Mouse (Mus musculus) heart, postnatal 4 days (tissue): ENCODE data around the gene A630089N07Rik. TPM values are rescaled to one million over a fixed set of nuclear protein-coding genes. Genes with fewer than 3 reads are reported as not detected.
"Not testable (repeated sequence)": the region's sequence is repeated elsewhere in the genome, so short reads cannot be mapped to it uniquely, and the experiment has no call there.

Experiments
- DNase-seq: peaks from one replicate; pipeline ENCODE4 v3.0.0; 2021
- total RNA-seq, 2 experiments: library from RNA; stranded (reverse); gene quantifications; 2 replicates each; pipeline ENCODE4 v1.2.3; 2021

The A630089N07Rik gene
- total RNA-seq: 1 to 10 TPM; 4.4 to 5.0 TPM

GRCm38 (mm10) chr16:98081889-98082818 is at the start of gene A630089N07Rik:
A630089N07Rik (minus strand) TSS chr16:98082450.
- peak; percentile 84 for DNase-seq

GRCm38 (mm10) chr16:98107109-98107508 is 24.9 kb upstream of the A630089N07Rik start:
- no peak for DNase-seq

- not testable (repeated sequence) for DNase-seq
These were observed 731 bp downstream of the A630089N07Rik start for GRCm38 (mm10) chr16:98081550-98081888.

DNA sequence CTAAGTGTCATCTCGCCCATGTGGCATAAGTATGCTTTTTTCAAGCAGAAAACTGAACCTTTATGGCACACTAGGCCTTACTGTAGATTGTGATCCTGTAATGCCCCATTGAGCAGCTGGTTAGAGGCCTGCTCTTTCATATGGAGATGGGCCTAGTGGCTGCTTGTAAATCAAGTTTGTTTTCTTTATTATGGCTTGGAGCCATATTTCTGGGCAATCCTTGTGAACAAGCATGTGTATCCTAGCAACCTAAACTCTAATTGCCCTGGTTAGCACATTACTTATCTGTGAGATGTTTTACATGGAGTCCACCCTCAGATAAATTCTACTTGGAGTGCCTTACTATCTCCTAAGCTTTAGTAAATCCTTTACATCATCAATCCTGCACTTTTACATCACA is 1.1 kb downstream of the A630089N07Rik start:
- DNase-seq: not testable (repeated sequence)

DNA sequence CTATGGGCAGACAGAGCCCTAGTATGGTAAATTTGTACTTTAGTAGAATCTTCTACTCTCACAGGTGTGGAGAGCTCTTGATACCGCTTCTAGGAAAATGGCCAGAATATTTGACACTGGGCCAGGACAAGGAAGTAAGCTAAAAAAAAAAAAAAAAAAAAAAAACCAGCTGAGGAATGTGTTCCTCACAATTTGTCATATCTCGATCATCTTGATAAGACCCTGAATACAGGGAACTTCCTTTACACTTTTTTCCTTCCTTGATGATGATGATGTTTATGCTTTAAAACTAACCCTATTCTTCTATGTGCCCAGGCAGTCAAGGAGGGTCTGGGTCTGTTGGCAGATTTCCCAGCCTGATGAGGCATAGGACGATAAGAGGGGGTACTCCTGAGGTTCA is 2.9 kb downstream of the A630089N07Rik start:
- not testable (repeated sequence) for DNase-seq

GRCm38 (mm10) chr16:98041676-98042075 is 40.6 kb downstream of the A630089N07Rik start:
- DNase-seq: peak; percentile 8

DNA sequence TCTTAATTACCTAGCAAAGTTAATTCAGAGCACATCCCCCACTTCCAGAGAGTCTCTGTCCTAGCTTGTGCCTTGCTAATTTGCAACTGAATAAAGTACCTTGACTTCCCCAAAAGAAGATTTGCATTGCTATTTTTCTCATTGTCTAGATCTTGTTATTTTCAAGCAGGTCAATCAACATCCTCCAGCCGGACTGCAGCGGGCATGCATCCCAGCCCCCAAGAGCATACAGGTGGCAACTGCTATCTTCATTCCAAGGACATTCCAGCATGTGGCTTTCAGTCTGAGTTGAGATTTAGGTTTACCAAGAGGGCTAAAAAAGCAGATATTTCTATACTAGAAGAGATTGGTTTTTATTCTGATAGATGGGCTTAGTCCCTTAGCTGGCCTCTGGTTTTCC is 47.3 kb downstream of the A630089N07Rik start:
- DNase-seq: not testable (repeated sequence)

DNA sequence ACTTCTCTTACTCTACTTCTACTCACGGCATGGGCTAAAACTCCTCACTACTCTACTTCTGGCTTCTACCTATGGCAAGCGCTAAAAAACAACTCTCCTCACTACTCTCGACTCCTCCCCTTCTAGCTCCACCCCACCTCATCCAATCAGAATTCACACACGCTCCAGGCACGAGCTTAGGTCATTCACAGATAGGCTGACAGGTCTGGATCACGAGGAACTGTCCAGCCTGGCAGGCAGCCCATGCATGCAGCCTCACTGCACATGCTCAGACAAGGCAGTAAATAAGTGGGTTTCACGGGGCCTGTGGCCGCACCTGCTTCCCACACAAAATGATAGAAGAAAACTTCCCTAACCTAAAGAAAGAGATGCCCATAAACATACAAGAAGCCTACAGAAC is 56.1 kb downstream of the A630089N07Rik start:
- not testable (repeated sequence) for DNase-seq

GRCm38 (mm10) chr16:98022657-98023345 is 59.4 kb downstream of the A630089N07Rik start:
- no peak for DNase-seq

DNA sequence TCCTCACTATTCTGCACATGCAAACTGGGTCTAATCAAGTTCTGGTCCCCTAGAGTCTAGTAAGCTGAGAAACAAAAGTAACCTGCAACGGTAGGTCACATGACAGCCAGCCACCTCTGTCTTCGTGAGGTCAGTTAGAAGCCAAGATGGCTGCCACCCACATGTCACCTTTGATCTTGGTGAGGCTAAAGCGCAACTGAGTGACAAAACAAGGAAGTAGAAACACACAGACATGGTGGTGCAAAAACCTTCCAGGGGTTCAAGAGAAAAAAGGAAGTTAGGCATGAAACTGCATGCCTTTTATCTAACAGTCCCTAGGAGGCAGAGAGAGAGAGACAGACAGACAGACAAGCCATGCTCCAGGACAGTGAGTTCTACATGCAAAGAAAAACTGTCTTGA is 60.2 kb downstream of the A630089N07Rik start:
- no peak for DNase-seq

DNA sequence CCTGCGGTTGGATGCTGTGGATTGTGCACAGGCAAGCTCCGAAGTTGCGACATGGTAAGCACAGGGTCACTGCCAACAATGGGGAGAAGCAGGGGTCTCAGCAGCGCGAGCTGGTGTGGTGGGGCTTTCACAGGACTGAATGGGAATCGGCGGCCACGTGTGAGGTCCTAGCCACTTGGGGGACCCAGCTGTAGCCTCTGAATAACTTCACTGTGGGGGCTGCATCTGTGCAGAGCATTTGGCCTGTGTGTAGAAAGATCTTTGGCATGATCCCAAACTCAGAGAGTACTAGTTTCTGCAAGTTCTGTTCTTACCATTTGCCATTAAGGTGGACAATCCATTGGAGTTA is 84.9 kb downstream of the A630089N07Rik start:
- DNase-seq: not testable (repeated sequence)

- DNase-seq: peak; percentile 84
These were observed 85.5 kb downstream of the A630089N07Rik start, which contains the start of gene B230307C23Rik for GRCm38 (mm10) chr16:97996616-97997382. B230307C23Rik (plus strand) TSS chr16:97997315.

DNA sequence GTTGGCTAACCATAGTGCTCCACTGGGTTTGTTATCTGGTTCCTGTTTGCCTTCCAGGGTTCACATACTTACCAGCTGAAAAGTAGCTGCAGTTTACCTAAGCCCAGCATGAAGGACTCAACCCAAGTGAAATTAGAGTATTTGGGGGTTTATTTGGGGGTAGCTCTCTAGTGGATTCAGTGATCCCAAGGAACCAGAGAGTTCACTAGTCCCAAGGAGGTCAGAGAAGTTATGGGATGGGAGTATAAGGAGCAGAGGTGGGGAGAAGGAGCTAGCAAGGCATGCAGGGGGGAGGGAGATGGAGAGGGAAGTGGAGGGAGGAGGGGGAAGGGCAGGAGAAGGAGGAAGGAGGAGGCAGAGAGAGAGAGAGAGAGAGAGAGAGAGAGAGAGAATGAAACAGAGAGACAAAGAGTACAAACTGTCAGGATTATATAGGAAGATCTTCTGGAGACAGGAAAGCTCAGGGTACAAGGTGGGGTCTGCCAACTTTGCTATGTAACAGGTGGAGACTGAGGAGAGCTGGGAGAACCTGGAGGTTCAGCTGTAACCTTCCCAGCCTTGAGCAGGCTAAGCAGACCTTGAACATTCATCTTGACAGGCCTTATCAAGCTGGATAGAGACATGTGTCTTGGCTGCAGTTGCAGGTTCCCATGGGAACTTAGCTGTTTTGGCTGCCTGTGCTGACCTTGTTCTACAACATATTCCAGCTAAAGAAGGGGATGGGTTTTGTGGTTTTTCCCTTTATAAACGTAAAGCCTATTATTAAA is 86.2 kb downstream of the A630089N07Rik start:
- DNase-seq: peak; percentile 64

GRCm38 (mm10) chr16:97992477-97992876 is 89.8 kb downstream of the A630089N07Rik start:
- not testable (repeated sequence) for DNase-seq

GRCm38 (mm10) chr16:97991517-97991916 is 90.7 kb downstream of the A630089N07Rik start:
- no peak for DNase-seq

- DNase-seq: no peak
These were observed 97.7 kb downstream of the A630089N07Rik start for GRCm38 (mm10) chr16:97984589-97984988.

GRCm38 (mm10) chr16:97981362-97981761 is 100.9 kb downstream of the A630089N07Rik start:
- DNase-seq: no peak

DNA sequence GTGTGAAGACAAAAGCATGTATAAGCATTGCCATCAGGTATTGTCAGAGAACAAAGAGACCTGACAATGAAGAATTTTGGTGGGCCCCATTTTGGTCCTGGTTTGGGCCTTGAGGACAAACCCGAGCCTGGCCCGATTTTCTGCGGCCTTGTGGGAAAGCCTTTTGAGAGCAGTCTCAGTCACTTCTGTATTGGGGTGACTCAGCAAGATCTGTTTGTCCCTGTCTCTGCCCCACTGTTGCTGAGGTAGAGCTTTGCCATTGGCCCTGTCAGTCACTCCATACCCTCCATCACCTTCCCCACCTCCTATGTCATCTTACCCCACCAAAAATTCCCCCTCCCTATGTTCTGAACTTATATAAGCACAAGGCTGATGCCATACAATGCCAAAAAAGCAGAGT is 104.5 kb downstream of the A630089N07Rik start:
- DNase-seq: no peak

GRCm38 (mm10) chr16:97977277-97977676 is 105.0 kb downstream of the A630089N07Rik start:
- no peak for DNase-seq

DNA sequence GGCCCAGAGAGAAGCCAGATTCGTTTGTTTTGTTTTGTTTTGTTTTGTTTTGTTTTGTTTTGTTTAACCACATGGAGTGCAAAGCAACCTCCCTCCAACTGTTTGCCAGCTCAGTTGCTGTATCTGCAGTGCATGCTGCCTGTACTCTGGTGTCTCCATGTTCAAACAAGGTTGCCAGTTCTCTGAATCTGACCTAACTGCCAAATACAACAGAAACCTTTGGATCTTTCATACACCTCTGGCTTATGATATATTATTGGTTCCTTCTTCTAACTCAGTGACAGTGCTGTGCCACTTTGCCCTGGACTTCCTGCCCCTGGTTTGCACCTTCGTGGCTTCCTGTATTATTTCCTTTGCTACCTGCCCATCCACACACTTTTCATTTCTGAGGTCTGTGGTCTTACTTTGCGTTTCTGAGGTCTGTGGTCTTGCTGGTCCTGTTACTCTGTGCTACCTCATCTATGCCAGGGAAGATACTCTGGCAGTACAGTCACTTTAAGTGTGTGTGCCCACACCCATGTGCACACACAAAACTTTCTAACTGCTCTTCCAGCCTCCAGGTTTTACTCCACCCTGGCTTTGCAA is 118.2 kb downstream of the A630089N07Rik start:
- no peak for DNase-seq

DNA sequence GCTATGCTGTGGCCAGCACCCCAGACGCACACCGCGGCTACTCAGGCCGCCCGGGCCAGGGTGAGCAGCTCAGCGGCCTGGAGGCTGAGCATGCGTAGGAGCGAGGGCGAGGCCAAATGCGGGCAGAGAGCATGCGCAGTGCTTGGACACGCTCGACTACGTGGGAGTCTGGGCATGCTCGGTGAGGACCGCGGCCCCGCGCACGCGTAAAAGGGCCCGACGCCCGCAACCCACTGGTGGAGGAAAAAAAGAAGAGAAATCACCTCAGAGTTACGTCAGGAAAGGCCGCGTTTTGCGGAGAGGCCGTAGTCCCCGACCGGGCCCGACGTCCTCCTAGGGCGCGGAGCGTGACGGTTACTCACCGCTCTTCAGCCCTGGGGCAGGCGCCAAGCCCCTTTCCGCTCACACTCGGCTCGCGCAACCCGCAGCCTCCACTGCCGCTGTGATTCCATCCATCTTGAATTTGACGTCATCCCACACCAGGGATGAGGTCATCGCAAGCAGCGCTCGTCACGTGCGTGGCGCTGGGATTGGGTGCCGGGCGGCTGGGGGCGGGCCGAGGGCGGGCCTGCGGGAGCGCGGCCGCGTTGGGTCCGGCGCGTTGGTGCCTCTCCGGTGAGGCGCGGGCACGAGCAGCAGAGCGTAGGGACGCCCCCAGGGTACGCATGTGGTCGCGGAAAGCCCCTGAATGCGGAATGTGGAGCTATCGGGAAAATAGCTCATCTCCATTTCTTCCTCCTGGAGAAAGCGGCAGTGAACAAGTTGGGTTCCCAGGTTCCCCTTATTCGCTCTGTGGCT is 119.9 kb downstream of the A630089N07Rik start, which contains the start of the genes C2cd2 and Zbtb21:
TSS of gene C2cd2 (minus strand) at position 448 of the 798 bp plus-strand sequence.
TSS of gene Zbtb21 (minus strand) at position 472 of the 798 bp plus-strand sequence.
- peak; percentile 97 for DNase-seq
